Mouse (Mus musculus) layer of hippocampus, postnatal 10 days (tissue): ENCODE data around the gene Galnt18. TPM values are rescaled to one million over a fixed set of nuclear protein-coding genes. Genes with fewer than 3 reads are reported as not detected.
A peak's percentile ranks its signal among the peaks of the same experiment; 100 is the strongest.

Experiments
- DNase-seq, 2 experiments: peaks; one replicate each; pipeline ENCODE4 v3.0.0; 2021; ENCODE audit warnings: low spot score in 2 of 2
- total RNA-seq, 2 experiments: library from RNA; stranded (reverse); gene quantifications; 2 replicates each; pipeline ENCODE4 v1.2.3; 2021

Galnt18 gene
- total RNA-seq, 2 experiments from 2014 or later, result 66.0 to 72.4 TPM

- no peak for DNase-seq
These were observed 207.4 kb downstream of the Galnt18 start for GRCm38 (mm10) chr7:111572336-111572735.

- no peak for DNase-seq
These were observed 212.9 kb downstream of the Galnt18 start for GRCm38 (mm10) chr7:111566838-111567237.

- DNase-seq, result no peak
These were observed 216.3 kb downstream of the Galnt18 start for GRCm38 (mm10) chr7:111563316-111564110.

- DNase-seq, result no peak
These were observed 219.7 kb downstream of the Galnt18 start for GRCm38 (mm10) chr7:111560097-111560496.

GRCm38 (mm10) chr7:111559011-111559410 lies 220.8 kb downstream of the Galnt18 start:
- no peak for DNase-seq

- DNase-seq, result no peak
These were observed 228.8 kb downstream of the Galnt18 start for GRCm38 (mm10) chr7:111550987-111551386.

- no peak for DNase-seq
These were observed 232.7 kb downstream of the Galnt18 start for GRCm38 (mm10) chr7:111547069-111547468.

GRCm38 (mm10) chr7:111545614-111546013 lies 234.2 kb downstream of the Galnt18 start:
- no peak for DNase-seq

- no peak for DNase-seq
These were observed 241.8 kb downstream of the Galnt18 start for GRCm38 (mm10) chr7:111537946-111538345.

- DNase-seq, result no peak
These were observed 244.9 kb downstream of the Galnt18 start for GRCm38 (mm10) chr7:111534826-111535405.

- no peak for DNase-seq
These were observed 250.7 kb downstream of the Galnt18 start for GRCm38 (mm10) chr7:111528961-111529643.

- no peak for DNase-seq
These were observed 251.3 kb downstream of the Galnt18 start for GRCm38 (mm10) chr7:111528462-111528861.

GRCm38 (mm10) chr7:111520881-111521280 lies 258.9 kb downstream of the Galnt18 start:
- DNase-seq, result no peak

- peak; percentile 19 to 39 for DNase-seq
These were observed 261.1 kb downstream of the Galnt18 start for GRCm38 (mm10) chr7:111518581-111519242.

GRCm38 (mm10) chr7:111516882-111517281 lies 262.9 kb downstream of the Galnt18 start:
- DNase-seq, result no peak

GRCm38 (mm10) chr7:111515471-111515870 lies 264.3 kb downstream of the Galnt18 start:
- no peak for DNase-seq

- no peak for DNase-seq
These were observed 270.5 kb downstream of the Galnt18 start for GRCm38 (mm10) chr7:111509167-111509854.

GRCm38 (mm10) chr7:111500616-111501015 lies 279.2 kb downstream of the Galnt18 start:
- no peak for DNase-seq

GRCm38 (mm10) chr7:111499255-111499790 lies 280.5 kb downstream of the Galnt18 start:
- DNase-seq, result no peak

- DNase-seq, result peak; percentile 30 to 43
These were observed 282.6 kb downstream of the Galnt18 start for GRCm38 (mm10) chr7:111497191-111497590.
